Mouse (Mus musculus) embryonic fibroblast, embryonic 13.5 days (primary cell): ENCODE measurements around the gene Tmigd3.

Experiments used
- CTCF ChIP-seq: IDR thresholded peaks from 2 replicates; pipeline ENCODE4 v1.5.1; 2011; ENCODE audit warnings: mild to moderate bottlenecking, control low read depth, low read length, moderate library complexity, borderline replicate concordance; ENCODE audit not compliant: insufficient read depth
- POLR2A ChIP-seq: IDR thresholded peaks from 2 replicates; pipeline ENCODE4 v1.6.1; 2011; ENCODE audit warnings: low read depth, mild to moderate bottlenecking, control low read depth, low read length, moderate library complexity

GRCm38 (mm10) chr3:105918355-105918745 is 47.6 kb downstream of the Tmigd3 start:
- no peak for TF ChIP-seq CTCF
- TF ChIP-seq POLR2A = no peak
